Mouse (Mus musculus): ENCODE results near the gene Smim13. TPM values are rescaled to one million over a fixed set of nuclear protein-coding genes. Genes with fewer than 3 reads are reported as not detected.
A peak's percentile ranks its signal among the peaks of the same experiment; 100 is the strongest.

Gene Smim13
- polyA plus RNA-seq, 1 experiment from 2014 or later: 9.9 TPM

- no peaks in the 10 kb centered on the region for H3K36me3 ChIP-seq
- no peak overlapping the region for H3K4me3 ChIP-seq
- no peak overlapping the region; the same call in 1 of the 2 replicates for H3K27ac ChIP-seq (replicated peaks)
- no peaks in the 10 kb centered on the region for H3K9me3 ChIP-seq (replicated peaks)
- peak; percentile 61 for DNase-seq (ENCODE audit: low spot score)
- 55% methylated on average over 10 of the region's 10 CpGs for WGBS
- no peaks in the 10 kb centered on the region for H3K27me3 ChIP-seq (ENCODE audit: low read depth, poor library complexity, severe bottlenecking)
- H3K4me1 ChIP-seq: peaks cover 14% of the 10 kb centered on the region
These were observed 53.1 kb downstream of the Smim13 start for GRCm38 (mm10) chr13:41302716-41303115.

- H3K27me3 ChIP-seq (ENCODE audit: low read depth, poor library complexity, severe bottlenecking): no peaks in the 10 kb centered on the region
- WGBS: 81% methylated on average over 5 of the region's 5 CpGs
- H3K36me3 ChIP-seq: peaks cover 37% of the 10 kb centered on the region
- H3K4me1 ChIP-seq: peaks cover 8% of the 10 kb centered on the region
- no peaks in the 10 kb centered on the region for H3K9me3 ChIP-seq (replicated peaks)
- no peak for DNase-seq (ENCODE audit: low spot score)
- no peak overlapping the region for H3K4me3 ChIP-seq
- no peak overlapping the region for H3K27ac ChIP-seq (replicated peaks)
These were observed 71.1 kb downstream of the Smim13 start for GRCm38 (mm10) chr13:41320749-41321148.

DNA sequence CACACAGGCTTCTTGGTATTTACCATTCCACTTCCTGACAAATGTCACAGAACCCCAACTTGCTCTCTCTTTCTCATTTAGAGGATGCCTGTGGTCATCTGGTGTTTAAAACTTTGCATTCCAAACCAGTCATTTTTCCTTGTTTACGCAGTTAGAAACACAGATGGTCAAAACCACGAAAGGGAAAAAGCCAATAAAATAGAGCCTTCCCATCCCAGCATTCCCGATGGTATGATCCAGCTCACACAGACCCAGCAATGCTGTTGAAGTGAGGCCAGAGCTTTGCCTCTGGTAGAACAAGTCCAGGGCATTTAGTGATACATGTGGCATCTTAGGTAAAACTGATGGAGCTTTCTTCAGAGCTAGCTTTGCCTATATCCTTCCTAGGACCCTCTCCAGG, 71.8 kb downstream of the Smim13 start:
- no peaks in the 10 kb centered on the region for H3K27me3 ChIP-seq (ENCODE audit: low read depth, poor library complexity, severe bottlenecking)
- DNase-seq (ENCODE audit: low spot score): no peak
- H3K27ac ChIP-seq (replicated peaks): no peak overlapping the region
- H3K4me1 ChIP-seq: peaks cover 8% of the 10 kb centered on the region
- H3K9me3 ChIP-seq (replicated peaks): no peaks in the 10 kb centered on the region
- 90% methylated on average over 3 of the region's 3 CpGs for WGBS
- H3K36me3 ChIP-seq: peaks cover 30% of the 10 kb centered on the region
- no peak overlapping the region for H3K4me3 ChIP-seq

- H3K4me1 ChIP-seq: peaks cover 8% of the 10 kb centered on the region
- WGBS: 87% methylated on average over 4 of the region's 4 CpGs
- H3K4me3 ChIP-seq: no peak overlapping the region
- no peak overlapping the region for H3K27ac ChIP-seq (replicated peaks)
- DNase-seq (ENCODE audit: low spot score): no peak
- no peaks in the 10 kb centered on the region for H3K27me3 ChIP-seq (ENCODE audit: low read depth, poor library complexity, severe bottlenecking)
- H3K36me3 ChIP-seq: peaks cover 17% of the 10 kb centered on the region; the same call in 1 of the 2 replicates
- no peaks in the 10 kb centered on the region for H3K9me3 ChIP-seq (replicated peaks)
These were observed 75.0 kb downstream of the Smim13 start for GRCm38 (mm10) chr13:41324631-41325030.

DNA sequence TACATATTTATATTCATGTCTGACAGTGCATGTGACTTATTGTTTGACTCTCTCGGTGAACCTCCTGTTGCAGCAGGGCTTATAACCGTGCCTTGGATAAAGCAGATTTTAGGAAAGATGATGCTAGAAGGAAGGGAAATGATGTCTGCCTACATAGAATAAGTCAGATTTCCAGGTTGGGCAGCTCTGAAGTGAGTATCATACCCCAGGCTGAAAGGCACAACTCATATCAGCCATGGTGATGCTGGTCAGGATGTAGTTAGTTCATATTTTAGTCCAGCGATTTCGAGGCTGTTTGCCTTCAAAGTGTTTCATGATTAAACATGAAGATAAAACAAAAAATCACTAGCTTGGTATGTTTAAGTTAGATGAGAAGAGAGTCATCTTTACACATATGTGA, 75.7 kb downstream of the Smim13 start:
- 89% methylated on average over 4 of the region's 4 CpGs for WGBS
- no peak for DNase-seq (ENCODE audit: low spot score)
- Histone ChIP-seq H3K36me3 (peaks cover 24% of the 10 kb centered on the region; the same call in 1 of the 2 replicates), H3K9me3 (replicated peaks) (no peaks in the 10 kb centered on the region), H3K4me3 (no peak overlapping the region), H3K4me1 (peaks cover 8% of the 10 kb centered on the region), H3K27me3 (ENCODE audit: low read depth, poor library complexity, severe bottlenecking) (no peaks in the 10 kb centered on the region), H3K27ac (replicated peaks) (no peak overlapping the region)

- no peaks in the 10 kb centered on the region for H3K9me3 ChIP-seq (replicated peaks)
- H3K27ac ChIP-seq (replicated peaks): no peak overlapping the region
- H3K4me1 ChIP-seq: peaks cover 3% of the 10 kb centered on the region
- peaks cover 31% of the 10 kb centered on the region; the same call in 1 of the 2 replicates for H3K36me3 ChIP-seq
- H3K27me3 ChIP-seq (ENCODE audit: low read depth, poor library complexity, severe bottlenecking): no peaks in the 10 kb centered on the region
- DNase-seq (ENCODE audit: low spot score): no peak
- 85% methylated on average over 4 of the region's 4 CpGs for WGBS
- H3K4me3 ChIP-seq: no peak overlapping the region
These were observed 76.5 kb downstream of the Smim13 start for GRCm38 (mm10) chr13:41326134-41326533.

Other genes with a start within 250 kb of the Smim13 start
- gene Pak1ip1, start 248.8 kb upstream of the Smim13 start, polyA plus RNA-seq (2016; fragmentation: Nextera tagmentation; extraction: Ambion mirVana): 80.8 and 89.2 TPM in 2 replicates
- 213 and 233 TPM in 2 replicates for gene Tmem14c, start 233.6 kb upstream of the Smim13 start, polyA plus RNA-seq (2016; fragmentation: Nextera tagmentation; extraction: Ambion mirVana)
- 0.42 and 1.0 TPM in 2 replicates for gene Mak, start 170.1 kb upstream of the Smim13 start, polyA plus RNA-seq (2016; fragmentation: Nextera tagmentation; extraction: Ambion mirVana)
- gene Gcm2, start 138.8 kb upstream of the Smim13 start, polyA plus RNA-seq (2016; fragmentation: Nextera tagmentation; extraction: Ambion mirVana): not detected in 2 replicates
- not detected in 2 replicates for gene Sycp2l, start 135.5 kb upstream of the Smim13 start, polyA plus RNA-seq (2016; fragmentation: Nextera tagmentation; extraction: Ambion mirVana)
- gene Elovl2, start 29.4 kb upstream of the Smim13 start, polyA plus RNA-seq (2016; fragmentation: Nextera tagmentation; extraction: Ambion mirVana): 46.8 and 50.7 TPM in 2 replicates
- gene Gm17364, start 24.1 kb downstream of the Smim13 start, polyA plus RNA-seq (2016; fragmentation: Nextera tagmentation; extraction: Ambion mirVana): not detected in 2 replicates
- gene Nedd9, start 237.5 kb downstream of the Smim13 start, polyA plus RNA-seq (2016; fragmentation: Nextera tagmentation; extraction: Ambion mirVana): 17.4 and 18.9 TPM in 2 replicates